Mouse (Mus musculus): ENCODE measurements around the gene Dph6.

GRCm38 (mm10) chr2:114670983-114671382 lies 16.2 kb upstream of the Dph6 start:
- TF ChIP-seq MAFK (IDR thresholded peaks at IDR 0.05; ENCODE audit: borderline replicate concordance, low read depth, low read length) (no peak), CTCF (IDR thresholded peaks at IDR 0.05 in 2 of 3, conservative IDR thresholded peaks at IDR 0.05 in 1 of 3; ENCODE audit: control insufficient read depth in 1 of 3, insufficient read depth in 1 of 3, low read depth in 2 of 3, low read length in 3 of 3, poor library complexity in 1 of 3, severe bottlenecking in 1 of 3) (no peak), EP300 (IDR thresholded peaks at IDR 0.05; ENCODE audit: low read depth in 1 of 2, low read length in 2 of 2) (no peak), ELF1 (IDR thresholded peaks at IDR 0.05; ENCODE audit: low read depth, low read length) (no peak), POLR2A (IDR thresholded peaks at IDR 0.05; ENCODE audit: control insufficient read depth in 1 of 2, insufficient read depth in 1 of 2, low read depth in 1 of 2, low read length in 2 of 2, poor library complexity in 1 of 2) (no peak), POLR2AphosphoS5 (IDR thresholded peaks at IDR 0.05; ENCODE audit: borderline replicate concordance, low read depth, low read length) (no peak), ZMIZ1 (IDR thresholded peaks at IDR 0.05; ENCODE audit: low read depth, low read length) (no peak), ZC3H11A (IDR thresholded peaks at IDR 0.05; ENCODE audit: low read depth, low read length) (no peak), USF1 (IDR thresholded peaks at IDR 0.05; ENCODE audit: low read depth, low read length) (no peak), JUND (IDR thresholded peaks at IDR 0.05; ENCODE audit: low read depth, low read length) (no peak), E2F4 (IDR thresholded peaks at IDR 0.05; ENCODE audit: borderline replicate concordance, low read depth, low read length) (no peak)
